Comparison of ENCODE assay signal across 8 mouse cellular contexts in the genomic region with DNA sequence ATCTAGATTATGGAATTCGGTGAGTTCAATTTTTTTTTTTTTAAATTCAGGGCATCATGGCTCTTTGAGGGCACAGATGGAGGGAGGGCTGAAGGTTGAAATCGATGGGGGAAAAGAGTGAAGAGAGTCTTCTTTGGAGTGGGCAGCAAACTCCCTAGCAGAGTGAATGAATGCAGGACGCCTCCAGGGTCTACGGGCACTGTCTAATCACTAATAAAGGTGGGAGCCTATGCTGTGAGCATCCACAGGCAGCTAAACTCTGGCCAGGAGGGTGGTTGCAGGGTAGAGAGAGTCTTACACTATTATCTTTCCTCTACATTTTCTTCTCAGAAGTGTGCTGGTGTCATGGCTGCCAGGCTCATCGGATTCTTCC. TPM values are rescaled to one million over a fixed set of nuclear protein-coding genes. Genes with fewer than 3 reads are reported as not detected.
A peak's percentile ranks its signal among the peaks of the same experiment; 100 is the strongest.
DNase-seq lines count a peak whose midpoint lies in the region; ATAC-seq and TF ChIP-seq lines count a peak whose summit lies in the region.

No protein-coding gene starts in this region.

- peak overlapping the region; percentile 59 for H3K9ac ChIP-seq in lung, embryonic 14.5 days
- peak overlapping the region; percentile 66 for H3K9ac ChIP-seq in embryonic facial prominence, embryonic 14.5 days (ENCODE audit: low read depth, low read length)
- peak overlapping the region; percentile 65 for H3K9ac ChIP-seq in intestine, embryonic 16.5 days (ENCODE audit: low read depth, low read length)
- H3K9ac ChIP-seq in neural tube, embryonic 14.5 days (replicated peaks; ENCODE audit: low read depth, low read length): peak overlapping the region; percentile 41

- 0 out of 2 replicates have a peak overlapping the region, but pooled peaks have one; percentile 0 for H3K27ac ChIP-seq in lung, embryonic 14.5 days (ENCODE audit: low read depth)
- no peak overlapping the region for H3K27ac ChIP-seq in embryonic facial prominence, embryonic 14.5 days (replicated peaks; ENCODE audit: low read depth, low read length)
- no peak overlapping the region for H3K27ac ChIP-seq in intestine, embryonic 16.5 days (ENCODE audit: low read length)
- H3K27ac ChIP-seq in neural tube, embryonic 14.5 days (ENCODE audit: low read depth, low read length): no peak overlapping the region

- no peak for TF ChIP-seq CTCF in lung, embryonic 14.5 days (IDR thresholded peaks at IDR 0.05; ENCODE audit: low read depth)

- DNase-seq in lung, embryonic 14.5 days: no peak
- DNase-seq in lung, postnatal 4 days: no peak
- DNase-seq in embryonic facial prominence, embryonic 14.5 days (ENCODE audit: low spot score): no peak
- DNase-seq in adrenal gland, postnatal 25 days: no peak
- no peak for DNase-seq in layer of hippocampus, postnatal 14 days (ENCODE audit: low spot score in 2 of 2)
- no peak for DNase-seq in spleen, postnatal 10 days (ENCODE audit: low spot score in 2 of 2)

- no peaks in the 10 kb centered on the region for H3K27me3 ChIP-seq in lung, embryonic 14.5 days (ENCODE audit: insufficient read depth, low read length)
- no peaks in the 10 kb centered on the region for H3K27me3 ChIP-seq in embryonic facial prominence, embryonic 14.5 days (replicated peaks; ENCODE audit: control insufficient read depth, insufficient read depth, low read length)
- H3K27me3 ChIP-seq in intestine, embryonic 16.5 days (replicated peaks; ENCODE audit: control insufficient read depth, insufficient read depth, low read length): no peaks in the 10 kb centered on the region
- no peaks in the 10 kb centered on the region for H3K27me3 ChIP-seq in neural tube, embryonic 14.5 days (ENCODE audit: control insufficient read depth, insufficient read depth, low read length)

- peak overlapping the region; percentile 55 for H3K4me3 ChIP-seq in lung, embryonic 14.5 days (ENCODE audit: low read depth, low read length)
- peak overlapping the region; percentile 57 for H3K4me3 ChIP-seq in embryonic facial prominence, embryonic 14.5 days (ENCODE audit: low read depth, low read length)
- peak overlapping the region; percentile 65 for H3K4me3 ChIP-seq in intestine, embryonic 16.5 days (ENCODE audit: low read length)
- H3K4me3 ChIP-seq in neural tube, embryonic 14.5 days (ENCODE audit: low read depth, low read length): peak overlapping the region; percentile 46

- peak overlapping the region; percentile 78 for H3K4me2 ChIP-seq in lung, embryonic 14.5 days
- H3K4me2 ChIP-seq in embryonic facial prominence, embryonic 14.5 days (ENCODE audit: low read depth, low read length): peak overlapping the region; percentile 71
- H3K4me2 ChIP-seq in intestine, embryonic 16.5 days (ENCODE audit: low read depth, low read length): peak overlapping the region; percentile 59
- peak overlapping the region; percentile 53 for H3K4me2 ChIP-seq in neural tube, embryonic 14.5 days (ENCODE audit: low read depth, low read length)

- ATAC-seq in lung, embryonic 14.5 days (ENCODE audit: insufficient read depth): peak; percentile 19; the same call in 1 of the 2 replicates
- no peak; the same call in 1 of the 2 replicates for ATAC-seq in embryonic facial prominence, embryonic 14.5 days (ENCODE audit: low read depth)
- peak; percentile 32; the same call in 1 of the 2 replicates for ATAC-seq in intestine, embryonic 16.5 days
- ATAC-seq in neural tube, embryonic 14.5 days (ENCODE audit: low read depth): peak; percentile 9; the same call in 1 of the 2 replicates

- H3K9me3 ChIP-seq in lung, embryonic 14.5 days (ENCODE audit: low read depth, low read length): no peaks in the 10 kb centered on the region
- H3K9me3 ChIP-seq in embryonic facial prominence, embryonic 14.5 days (ENCODE audit: control insufficient read depth, low read length): no peaks in the 10 kb centered on the region
- no peaks in the 10 kb centered on the region for H3K9me3 ChIP-seq in intestine, embryonic 16.5 days (ENCODE audit: control insufficient read depth, low read length)
- H3K9me3 ChIP-seq in neural tube, embryonic 14.5 days (ENCODE audit: control insufficient read depth, low read length): no peaks in the 10 kb centered on the region

- WGBS in lung, embryonic 14.5 days: 34% methylated on average over 5 of the region's 5 CpGs
- 25% methylated on average over 5 of the region's 5 CpGs for WGBS in embryonic facial prominence, embryonic 14.5 days
- WGBS in intestine, embryonic 16.5 days: 38% methylated on average over 5 of the region's 5 CpGs
- WGBS in neural tube, embryonic 14.5 days: 44% methylated on average over 5 of the region's 5 CpGs

- peaks cover 29% of the 10 kb centered on the region for H3K36me3 ChIP-seq in lung, embryonic 14.5 days (ENCODE audit: insufficient read depth)
- peaks cover 31% of the 10 kb centered on the region for H3K36me3 ChIP-seq in embryonic facial prominence, embryonic 14.5 days (ENCODE audit: control insufficient read depth, insufficient read depth, low read length)
- H3K36me3 ChIP-seq in intestine, embryonic 16.5 days (ENCODE audit: control insufficient read depth, insufficient read depth, low read length): peaks cover 7% of the 10 kb centered on the region
- H3K36me3 ChIP-seq in neural tube, embryonic 14.5 days (ENCODE audit: control insufficient read depth, insufficient read depth, low read length): peaks cover 33% of the 10 kb centered on the region

- H3K4me1 ChIP-seq in lung, embryonic 14.5 days (ENCODE audit: insufficient read depth): peaks cover 5% of the 10 kb centered on the region; the same call in 1 of the 2 replicates
- H3K4me1 ChIP-seq in embryonic facial prominence, embryonic 14.5 days (ENCODE audit: control insufficient read depth, insufficient read depth, low read length): peaks cover 5% of the 10 kb centered on the region
- H3K4me1 ChIP-seq in intestine, embryonic 16.5 days (ENCODE audit: control insufficient read depth, insufficient read depth, low read length): peaks cover 4% of the 10 kb centered on the region; the same call in 1 of the 2 replicates
- H3K4me1 ChIP-seq in neural tube, embryonic 14.5 days (ENCODE audit: control insufficient read depth, insufficient read depth, low read length): peaks cover 5% of the 10 kb centered on the region; the same call in 1 of the 2 replicates

RNA-seq across cellular contexts. Expression of gene Gba, which starts 0.4 kb away (rescaled TPM):
- polyA plus RNA-seq in lung, embryonic 14.5 days (2014; fragmentation: Nextera tagmentation; extraction: Ambion mirVana): 34.4 and 35.5 TPM in 2 replicates
- polyA plus RNA-seq in embryonic facial prominence, embryonic 14.5 days (2014; fragmentation: Nextera tagmentation; extraction: Ambion mirVana): 47.8 and 54.5 TPM in 2 replicates
- 73.1 and 87.5 TPM in 2 replicates for polyA plus RNA-seq in intestine, embryonic 16.5 days (2015; fragmentation: Nextera tagmentation; extraction: Ambion mirVana)
- 41.5 and 49.7 TPM in 2 replicates for polyA plus RNA-seq in neural tube, embryonic 14.5 days (2014; fragmentation: Nextera tagmentation; extraction: Ambion mirVana)
- 72.4 and 79.0 TPM in 2 replicates for total RNA-seq in adrenal gland, postnatal 25 days (2021)
- 10 to 100 TPM; 64.1 to 68.8 TPM for total RNA-seq in layer of hippocampus, postnatal 14 days (2021)

RNA-seq across cellular contexts. Expression of gene Thbs3, which starts 11.9 kb away (rescaled TPM):
- 33.6 and 39.9 TPM in 2 replicates for polyA plus RNA-seq in lung, embryonic 14.5 days (2014; fragmentation: Nextera tagmentation; extraction: Ambion mirVana)
- polyA plus RNA-seq in embryonic facial prominence, embryonic 14.5 days (2014; fragmentation: Nextera tagmentation; extraction: Ambion mirVana): 51.5 and 52.0 TPM in 2 replicates
- 18.9 and 20.3 TPM in 2 replicates for polyA plus RNA-seq in intestine, embryonic 16.5 days (2015; fragmentation: Nextera tagmentation; extraction: Ambion mirVana)
- polyA plus RNA-seq in neural tube, embryonic 14.5 days (2014; fragmentation: Nextera tagmentation; extraction: Ambion mirVana): 34.7 and 36.6 TPM in 2 replicates
- 6.1 and 8.7 TPM in 2 replicates for total RNA-seq in adrenal gland, postnatal 25 days (2021)
- 10 to 100 TPM; 32.1 to 40.1 TPM for total RNA-seq in layer of hippocampus, postnatal 14 days (2021)

RNA-seq across cellular contexts. Expression of gene Fam189b, which starts 20.2 kb away (rescaled TPM):
- polyA plus RNA-seq in lung, embryonic 14.5 days (2014; fragmentation: Nextera tagmentation; extraction: Ambion mirVana): 18.2 and 19.4 TPM in 2 replicates
- polyA plus RNA-seq in embryonic facial prominence, embryonic 14.5 days (2014; fragmentation: Nextera tagmentation; extraction: Ambion mirVana): 27.9 and 33.9 TPM in 2 replicates
- 16.7 and 20.8 TPM in 2 replicates for polyA plus RNA-seq in intestine, embryonic 16.5 days (2015; fragmentation: Nextera tagmentation; extraction: Ambion mirVana)
- 38.5 and 41.7 TPM in 2 replicates for polyA plus RNA-seq in neural tube, embryonic 14.5 days (2014; fragmentation: Nextera tagmentation; extraction: Ambion mirVana)
- 17.1 and 23.7 TPM in 2 replicates for total RNA-seq in adrenal gland, postnatal 25 days (2021)
- total RNA-seq in layer of hippocampus, postnatal 14 days (2021): 10 to 100 TPM; 68.1 to 72.0 TPM

RNA-seq across cellular contexts. Expression of gene Mtx1, which starts 23.8 kb away (rescaled TPM):
- 193 and 212 TPM in 2 replicates for polyA plus RNA-seq in lung, embryonic 14.5 days (2014; fragmentation: Nextera tagmentation; extraction: Ambion mirVana)
- polyA plus RNA-seq in embryonic facial prominence, embryonic 14.5 days (2014; fragmentation: Nextera tagmentation; extraction: Ambion mirVana): 151 and 163 TPM in 2 replicates
- 214 and 234 TPM in 2 replicates for polyA plus RNA-seq in intestine, embryonic 16.5 days (2015; fragmentation: Nextera tagmentation; extraction: Ambion mirVana)
- polyA plus RNA-seq in neural tube, embryonic 14.5 days (2014; fragmentation: Nextera tagmentation; extraction: Ambion mirVana): 147 and 151 TPM in 2 replicates
- total RNA-seq in adrenal gland, postnatal 25 days (2021): 143 and 154 TPM in 2 replicates
- 10 to 100 TPM; 91.1 to 99.9 TPM for total RNA-seq in layer of hippocampus, postnatal 14 days (2021)

RNA-seq across cellular contexts. Expression of gene Muc1, which starts 25.7 kb away (rescaled TPM):
- polyA plus RNA-seq in lung, embryonic 14.5 days (2014; fragmentation: Nextera tagmentation; extraction: Ambion mirVana): 43.0 and 50.4 TPM in 2 replicates
- 2.0 and 4.1 TPM in 2 replicates for polyA plus RNA-seq in embryonic facial prominence, embryonic 14.5 days (2014; fragmentation: Nextera tagmentation; extraction: Ambion mirVana)
- polyA plus RNA-seq in intestine, embryonic 16.5 days (2015; fragmentation: Nextera tagmentation; extraction: Ambion mirVana): 13.2 and 13.4 TPM in 2 replicates
- 0.90 and 1.4 TPM in 2 replicates for polyA plus RNA-seq in neural tube, embryonic 14.5 days (2014; fragmentation: Nextera tagmentation; extraction: Ambion mirVana)
- total RNA-seq in adrenal gland, postnatal 25 days (2021): not detected in 2 replicates
- 1 to 10 TPM; 1.2 to 1.3 TPM for total RNA-seq in layer of hippocampus, postnatal 14 days (2021)
